Mouse (Mus musculus): ENCODE results near the gene Coro1b.

Gene Coro1b

DNA sequence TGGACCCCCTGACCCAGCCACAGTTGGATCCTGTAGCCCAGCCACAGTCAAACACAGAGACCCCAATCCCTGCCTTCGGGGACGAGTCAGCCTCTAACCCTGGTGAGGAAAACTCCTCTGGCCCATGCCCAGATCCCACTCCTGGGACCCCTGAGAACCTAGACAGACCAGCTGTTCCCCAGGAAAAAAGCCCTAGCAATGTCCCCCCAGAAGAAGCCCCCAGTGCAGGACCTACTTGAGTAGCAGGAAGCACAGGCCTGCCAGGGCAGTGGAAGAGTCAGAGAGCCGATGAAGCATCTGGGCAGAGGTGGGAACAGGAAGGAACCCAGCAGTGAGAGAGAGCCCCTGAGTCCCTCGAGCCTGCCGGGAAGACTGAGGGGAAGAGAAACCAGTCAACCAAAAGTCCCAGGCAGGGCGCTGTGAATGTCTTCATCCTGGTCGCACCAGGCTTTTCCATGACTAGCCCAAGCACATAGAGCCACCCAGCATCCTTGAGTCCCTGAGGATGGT, 4.6 kb upstream of the Coro1b start, which contains the start of gene Cabp4:
TSS of gene Cabp4 (minus strand) at position 275 of the 510 bp plus-strand sequence.
- ATAC-seq (ENCODE audit: low TSS enrichment) = no peak

GRCm38 (mm10) chr19:4144550-4145498, 3.6 kb upstream of the Coro1b start:
- no peak for ATAC-seq (ENCODE audit: low TSS enrichment)

GRCm38 (mm10) chr19:4145936-4146335, 2.5 kb upstream of the Coro1b start:
- ATAC-seq (ENCODE audit: low TSS enrichment) = no peak

DNA sequence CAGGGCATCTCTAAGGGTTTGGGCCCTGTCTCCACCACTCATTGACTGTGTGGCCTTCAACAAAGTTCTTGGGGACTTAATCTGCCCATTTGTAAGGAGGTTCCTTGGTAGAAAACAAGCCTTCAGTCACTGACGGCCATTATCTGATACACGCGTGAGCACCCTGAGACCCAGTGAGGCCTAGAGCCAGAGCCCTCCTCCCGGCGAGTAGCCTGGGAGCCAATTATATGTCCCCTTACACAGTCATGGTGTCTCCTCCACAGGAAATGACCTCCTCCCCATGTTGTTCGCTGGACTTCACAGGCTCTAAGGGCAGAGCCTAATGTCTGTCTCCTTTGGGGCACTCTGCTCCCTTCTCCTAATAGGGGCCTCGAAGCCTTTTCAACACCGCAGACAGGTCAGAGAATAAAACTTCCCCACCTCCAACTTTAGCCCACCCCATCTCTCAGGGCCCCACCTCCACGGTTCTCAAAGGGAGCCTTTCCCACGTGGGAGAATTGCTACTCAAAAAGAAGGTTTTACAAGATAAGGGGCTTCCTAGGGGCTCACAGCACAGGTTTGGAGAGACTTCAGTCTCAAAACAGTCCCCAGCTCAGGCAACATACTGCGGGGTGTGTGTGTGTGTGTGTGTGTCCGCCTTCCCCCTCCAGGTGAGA, 1.9 kb upstream of the Coro1b start:
- ATAC-seq (ENCODE audit: low TSS enrichment) = no peak

- ATAC-seq (ENCODE audit: low TSS enrichment) = no peak
Observed at GRCm38 (mm10) chr19:4147022-4147405, 1.4 kb upstream of the Coro1b start.

- no peak for ATAC-seq (ENCODE audit: low TSS enrichment)
Observed at GRCm38 (mm10) chr19:4147782-4148490, 483 bp upstream of the Coro1b start.

GRCm38 (mm10) chr19:4148819-4149218, 400 bp downstream of the Coro1b start:
- ATAC-seq (ENCODE audit: low TSS enrichment) = no peak

DNA sequence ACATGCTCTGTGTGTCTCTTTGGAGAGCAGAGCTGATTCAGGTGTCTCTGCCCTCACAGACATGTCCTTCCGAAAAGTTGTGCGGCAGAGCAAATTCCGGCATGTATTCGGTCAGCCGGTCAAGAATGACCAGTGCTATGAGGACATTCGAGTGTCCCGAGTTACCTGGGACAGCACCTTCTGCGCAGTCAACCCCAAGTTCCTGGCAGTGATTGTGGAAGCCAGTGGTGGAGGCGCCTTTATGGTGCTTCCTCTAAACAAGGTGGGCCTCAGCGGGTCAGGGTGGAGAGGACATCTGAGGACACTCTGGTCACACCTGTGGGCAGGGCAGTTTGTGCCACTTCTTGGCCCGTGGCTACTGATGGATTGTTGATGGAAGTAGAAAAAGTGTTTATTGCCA, 864 bp downstream of the Coro1b start:
- ATAC-seq (ENCODE audit: low TSS enrichment) = no peak

DNA sequence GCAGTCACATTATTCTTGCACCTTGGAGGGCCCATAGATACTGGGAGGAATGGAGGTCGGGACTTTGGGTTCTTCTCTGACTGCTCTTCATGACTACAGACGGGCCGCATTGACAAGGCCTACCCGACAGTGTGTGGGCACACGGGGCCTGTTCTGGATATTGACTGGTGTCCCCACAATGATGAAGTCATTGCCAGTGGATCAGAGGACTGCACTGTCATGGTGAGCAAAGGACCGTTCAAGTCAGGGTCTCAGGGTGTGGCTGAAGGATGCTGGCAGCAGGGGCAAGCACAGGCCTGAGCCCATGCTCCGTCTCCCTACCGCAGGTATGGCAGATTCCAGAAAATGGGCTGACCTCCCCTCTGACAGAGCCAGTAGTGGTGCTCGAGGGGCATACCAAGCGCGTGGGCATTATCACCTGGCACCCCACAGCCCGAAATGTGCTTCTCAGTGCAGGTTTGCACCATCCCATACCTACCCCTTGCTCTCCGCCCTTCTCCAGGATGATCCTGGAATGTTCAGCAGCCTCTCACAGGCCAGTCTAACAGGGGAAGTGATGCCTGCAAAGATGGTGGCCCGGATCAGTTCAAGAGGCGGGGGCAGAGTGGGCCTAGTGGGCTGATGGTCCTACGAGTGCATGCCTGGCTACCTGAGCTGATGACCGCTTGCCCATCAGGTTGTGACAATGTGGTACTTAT, 1.5 kb downstream of the Coro1b start:
- ATAC-seq (ENCODE audit: low TSS enrichment) = no peak

DNA sequence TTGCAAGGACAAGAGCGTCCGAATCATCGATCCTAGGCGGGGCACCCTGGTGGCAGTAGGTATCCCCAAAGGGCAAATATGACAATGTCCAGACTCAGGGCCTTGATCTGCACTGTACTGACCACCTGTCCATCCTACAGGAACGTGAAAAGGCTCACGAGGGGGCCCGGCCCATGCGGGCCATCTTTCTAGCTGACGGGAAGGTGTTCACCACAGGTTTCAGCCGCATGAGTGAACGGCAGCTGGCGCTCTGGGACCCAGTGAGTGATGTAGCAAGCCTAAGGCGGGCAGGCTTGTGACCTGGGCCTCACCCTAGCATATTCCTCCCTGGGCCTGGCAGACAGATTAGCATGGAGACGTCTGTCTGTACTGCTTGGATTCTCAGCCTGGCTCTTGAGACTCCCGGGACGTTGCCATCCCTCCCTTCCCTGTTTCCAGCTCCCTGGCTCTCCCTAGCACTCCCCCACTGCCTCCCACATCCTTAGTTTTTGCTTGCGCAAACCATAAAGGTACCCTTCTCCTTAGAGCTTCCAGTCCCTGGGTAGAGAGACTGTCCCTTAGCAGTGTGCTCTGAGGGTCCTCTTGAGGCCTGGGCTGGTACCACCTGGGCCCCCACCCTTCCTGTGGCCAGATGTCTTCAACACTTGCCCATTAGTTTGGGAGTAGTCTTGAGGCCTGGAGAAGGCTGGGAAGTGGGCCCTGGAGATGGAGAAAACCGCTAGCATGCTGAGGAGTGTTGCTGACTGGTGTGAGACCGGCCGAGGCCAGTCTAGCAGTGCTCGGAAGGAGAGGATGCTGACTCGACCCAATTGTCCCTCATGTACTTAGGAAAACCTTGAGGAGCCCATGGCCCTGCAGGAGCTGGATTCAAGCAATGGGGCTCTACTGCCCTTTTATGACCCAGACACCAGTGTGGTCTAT, 2.4 kb downstream of the Coro1b start:
- no peak for ATAC-seq (ENCODE audit: low TSS enrichment)

DNA sequence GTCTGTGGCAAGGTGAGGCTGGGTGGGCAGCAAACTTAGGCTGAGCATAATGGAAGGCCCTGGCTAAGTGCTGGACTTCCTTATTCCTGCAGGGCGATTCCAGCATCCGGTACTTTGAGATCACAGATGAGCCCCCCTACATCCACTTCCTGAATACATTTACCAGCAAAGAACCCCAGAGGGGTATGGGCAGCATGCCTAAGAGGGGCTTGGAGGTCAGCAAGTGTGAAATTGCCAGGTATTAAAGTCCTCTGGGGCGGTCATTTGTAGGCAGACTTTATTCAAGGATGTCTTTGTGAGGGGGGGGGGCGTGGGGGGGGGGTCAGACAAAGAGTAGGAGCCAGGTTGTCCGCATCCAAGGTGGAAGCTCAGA, 3.1 kb downstream of the Coro1b start:
- ATAC-seq (ENCODE audit: low TSS enrichment) = no peak

DNA sequence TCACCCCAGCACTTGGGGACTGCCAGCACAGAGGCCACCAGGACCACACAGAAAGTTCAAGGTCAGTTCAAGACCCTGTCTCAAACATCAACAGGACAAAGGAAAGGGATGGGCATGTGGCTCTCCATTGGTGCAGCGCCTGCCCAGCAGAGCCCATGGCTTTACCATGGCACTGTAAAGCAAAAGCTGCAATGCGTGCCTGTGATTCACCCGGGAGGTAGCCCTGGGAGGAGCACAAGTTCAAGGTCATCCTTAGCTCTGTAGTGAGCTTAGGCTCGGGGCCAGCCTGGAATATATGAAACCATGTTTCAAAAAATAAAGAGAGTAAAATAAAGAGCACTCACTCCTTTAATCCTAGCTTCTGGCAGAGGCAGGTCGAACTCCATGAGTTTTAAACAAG, 3.5 kb downstream of the Coro1b start:
- ATAC-seq (ENCODE audit: low TSS enrichment) = no peak

- no peak for ATAC-seq (ENCODE audit: low TSS enrichment)
Observed at GRCm38 (mm10) chr19:4152445-4153231, 4.2 kb downstream of the Coro1b start.

DNA sequence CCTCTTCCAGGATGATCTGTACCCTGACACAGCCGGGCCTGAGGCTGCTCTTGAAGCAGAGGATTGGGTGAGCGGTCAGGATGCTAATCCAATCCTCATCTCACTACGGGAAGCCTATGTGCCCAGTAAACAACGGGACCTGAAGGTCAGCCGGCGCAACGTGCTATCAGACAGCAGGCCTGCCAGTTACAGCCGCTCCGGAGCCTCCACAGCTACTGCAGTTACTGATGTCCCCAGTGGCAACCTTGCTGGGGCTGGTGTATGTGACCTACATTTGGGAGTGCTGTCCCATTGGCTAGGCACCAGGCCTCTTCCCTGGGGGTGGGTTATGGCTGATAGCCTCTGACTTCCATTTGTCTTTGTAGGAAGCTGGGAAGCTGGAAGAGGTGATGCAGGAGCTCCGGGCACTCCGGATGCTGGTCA, 4.8 kb downstream of the Coro1b start, which contains the start of gene Ptprcap:
TSS of gene Ptprcap (plus strand) at position 373 of the 423 bp plus-strand sequence.
- ATAC-seq (ENCODE audit: low TSS enrichment) = no peak

DNA sequence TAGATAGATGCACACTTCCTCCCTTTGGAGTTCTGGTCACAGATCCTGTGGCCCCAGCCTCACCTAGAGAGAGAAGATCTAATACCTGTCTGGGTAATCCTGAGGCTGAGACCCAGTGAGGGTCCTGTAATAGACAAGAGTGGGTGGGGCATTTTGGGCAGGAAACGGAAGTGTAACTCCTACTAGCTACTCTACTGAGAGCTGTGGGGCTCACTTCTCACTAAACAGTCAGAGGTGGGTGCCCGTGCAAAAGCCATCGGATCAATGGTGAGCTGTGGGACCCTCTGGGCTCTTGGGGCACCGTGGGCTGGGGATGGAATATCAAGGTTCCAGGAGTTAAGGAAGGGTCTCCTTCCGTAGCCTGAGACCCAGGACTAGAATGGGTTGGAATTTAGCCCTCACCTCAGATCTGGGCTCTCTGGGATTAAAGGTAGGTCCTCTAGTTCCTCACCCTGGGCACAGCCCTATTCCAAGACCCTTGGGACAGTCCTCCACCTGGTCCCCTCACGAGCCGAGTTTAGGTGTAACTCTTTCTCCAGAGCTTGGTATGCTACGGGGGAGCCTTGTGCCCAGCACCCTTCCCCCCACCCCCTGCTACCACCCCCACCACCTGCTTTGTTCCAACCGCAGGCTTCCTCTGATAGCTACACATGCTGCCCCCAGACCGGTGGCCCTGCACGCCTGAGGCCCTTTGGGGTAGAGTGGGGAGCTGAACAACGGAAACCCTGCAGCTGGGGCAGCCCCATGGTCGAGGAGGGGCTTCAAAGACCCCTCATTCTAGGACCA, 6.2 kb downstream of the Coro1b start:
- ATAC-seq (ENCODE audit: low TSS enrichment) = no peak

DNA sequence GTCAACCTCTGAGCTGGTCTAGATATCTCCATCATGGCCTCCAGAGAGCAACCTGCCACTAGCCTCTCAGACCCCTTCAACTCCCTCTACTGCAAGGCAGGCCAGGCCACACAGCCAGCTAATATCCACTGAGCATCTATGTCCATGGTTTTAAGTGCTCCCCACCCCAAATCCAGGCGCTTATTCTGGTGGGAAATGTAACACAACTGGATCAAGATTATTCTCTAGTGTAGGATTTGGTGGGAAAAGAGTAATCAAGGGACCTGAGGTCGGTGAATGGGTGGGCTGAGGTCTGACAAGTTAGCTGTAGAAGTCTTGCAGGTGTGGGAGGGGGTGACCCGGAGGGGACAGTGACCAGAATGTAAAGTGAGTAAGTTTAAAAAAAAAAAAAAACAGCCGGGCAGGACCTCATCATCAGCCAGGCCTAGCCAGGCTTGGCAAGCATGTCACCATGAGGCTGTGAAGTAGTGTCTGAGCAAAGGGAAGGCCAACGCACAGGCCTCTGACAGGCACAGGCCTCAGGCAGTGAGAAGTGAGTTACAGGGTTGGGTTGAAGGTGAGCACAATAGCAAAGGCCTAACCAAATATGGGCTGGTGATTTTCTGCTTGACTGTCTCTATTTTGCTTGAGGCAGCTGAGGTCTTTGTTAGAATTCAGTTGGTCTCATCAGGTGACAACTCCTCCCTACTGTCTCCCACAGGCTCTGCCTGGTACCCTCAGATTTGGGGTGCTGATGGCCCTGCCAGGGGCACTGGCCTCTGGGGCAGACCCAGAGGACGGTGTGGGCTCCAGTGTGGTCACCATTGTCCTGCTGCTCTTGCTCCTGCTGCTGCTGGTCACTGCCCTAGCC, 7.0 kb downstream of the Coro1b start:
- ATAC-seq (ENCODE audit: low TSS enrichment) = no peak

DNA sequence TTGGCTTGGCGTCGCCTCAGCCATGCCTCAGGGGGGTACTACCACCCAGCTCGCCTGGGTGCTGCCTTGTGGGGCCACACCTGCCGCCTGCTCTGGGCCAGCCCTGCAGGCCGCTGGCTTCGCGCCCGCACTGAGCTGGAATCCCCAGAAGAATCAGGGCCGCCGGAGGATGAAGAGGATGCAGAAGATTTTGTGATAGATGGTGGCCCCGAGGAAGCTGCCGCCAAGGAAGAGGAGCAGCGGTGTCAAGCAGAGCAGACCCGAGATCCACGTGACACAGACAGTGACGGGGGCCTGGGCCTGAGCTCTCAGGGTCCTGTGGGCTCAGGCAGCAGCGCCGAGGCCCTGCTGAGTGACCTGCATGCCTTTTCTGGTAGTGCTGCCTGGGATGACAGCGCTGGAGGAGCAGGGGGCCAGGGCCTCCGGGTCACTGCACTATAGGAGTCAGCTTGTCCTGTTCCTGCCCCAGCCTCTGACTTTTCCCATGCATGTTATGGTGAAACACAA, 7.7 kb downstream of the Coro1b start:
- ATAC-seq (ENCODE audit: low TSS enrichment) = no peak

GRCm38 (mm10) chr19:4156771-4157170, 8.4 kb downstream of the Coro1b start:
- ATAC-seq (ENCODE audit: low TSS enrichment) = no peak

All from frontal cortex, adult (tissue).